Mouse (Mus musculus) cortical plate, adult 2 months (tissue): ENCODE measurements around the gene Hoxd1.

ENCODE experiments used
- CTCF ChIP-seq: fragments of 200-500 bp; IDR thresholded peaks from 2 replicates; pipeline ENCODE4 v1.5.1; 2011; ENCODE audit warnings: mild to moderate bottlenecking, control low read depth, low read length; ENCODE audit not compliant: insufficient read depth; ENCODE audit errors: extremely low read depth
- POLR2A ChIP-seq: fragments of 200-500 bp; IDR thresholded peaks from 2 replicates; pipeline ENCODE4 v1.6.1; 2011; ENCODE audit warnings: mild to moderate bottlenecking, low read length, control low read depth; ENCODE audit not compliant: insufficient read depth; ENCODE audit errors: extremely low read depth

GRCm38 (mm10) chr2:74714881-74715280 is 47.9 kb upstream of the Hoxd1 start:
- TF ChIP-seq CTCF, result no peak
- TF ChIP-seq POLR2A, result no peak
